Mouse (Mus musculus) liver, adult 2 months (tissue): Measurements from ENCODE around the gene Gstt1.
"Not testable (repeated sequence)": the region's sequence is repeated elsewhere in the genome, so short reads cannot be mapped to it uniquely, and the experiment has no call there.

Experiments
- CTCF ChIP-seq: fragments of 200-500 bp; IDR thresholded peaks from 2 replicates; pipeline ENCODE4 v1.5.1; 2011; ENCODE audit warnings: low read depth, low read length, control low read depth
- POLR2A ChIP-seq: fragments of 200-500 bp; IDR thresholded peaks from 2 replicates; pipeline ENCODE4 v1.6.1; 2011; ENCODE audit warnings: low read length, control low read depth; ENCODE audit not compliant: insufficient read depth; ENCODE audit errors: extremely low read depth

DNA sequence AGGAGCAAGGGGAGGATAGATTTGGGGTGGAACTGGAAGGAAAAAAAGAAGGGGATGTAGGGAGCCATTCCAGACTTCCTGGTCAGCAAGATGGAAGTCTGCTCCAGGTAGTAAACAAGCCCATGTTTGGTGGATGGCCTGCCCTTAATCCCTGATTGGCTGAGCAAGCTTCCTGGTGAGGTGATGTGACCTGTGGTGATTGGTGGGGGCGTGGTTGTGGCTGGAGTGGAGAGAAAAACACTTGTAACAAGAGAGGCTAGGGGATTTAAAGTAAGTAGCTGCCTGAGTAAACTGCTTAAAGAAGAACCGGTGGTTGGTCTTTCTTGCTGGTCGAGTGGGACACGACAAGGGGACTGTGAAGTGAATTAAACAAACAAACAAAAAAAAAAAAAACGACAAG lies 30.6 kb downstream of the Gstt1 start:
- TF ChIP-seq CTCF, POLR2A: not testable (repeated sequence)
